Mouse (Mus musculus) thymus, postnatal 14 days (tissue): ENCODE measurements around the gene Dnmt3a.

Experiments
- DNase-seq: peaks from one replicate; pipeline ENCODE4 v3.0.0; 2021

Dnmt3a gene

DNA sequence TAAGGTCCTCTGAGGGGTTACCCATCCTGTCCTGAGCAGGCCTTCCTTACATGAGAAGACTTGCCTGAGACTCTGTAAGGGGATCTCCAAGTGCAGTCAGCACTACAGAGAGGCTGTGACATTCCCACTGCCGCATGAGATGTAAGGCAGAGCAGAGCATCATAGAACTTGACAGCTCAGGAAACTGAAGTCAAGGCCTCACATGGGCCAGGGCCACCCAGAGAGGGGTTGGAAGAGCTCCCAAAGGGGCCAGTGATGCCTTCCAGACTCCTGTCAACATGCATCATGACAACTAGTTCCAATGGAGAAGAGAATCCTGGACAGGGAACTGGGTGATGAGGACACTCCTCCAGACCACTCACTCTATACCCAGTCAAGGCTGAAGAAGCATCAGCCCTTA, 18.3 kb upstream of the Dnmt3a start:
- DNase-seq = no peak

- no peak for DNase-seq
Observed at GRCm38 (mm10) chr12:3788421-3789051, 17.3 kb upstream of the Dnmt3a start.

DNA sequence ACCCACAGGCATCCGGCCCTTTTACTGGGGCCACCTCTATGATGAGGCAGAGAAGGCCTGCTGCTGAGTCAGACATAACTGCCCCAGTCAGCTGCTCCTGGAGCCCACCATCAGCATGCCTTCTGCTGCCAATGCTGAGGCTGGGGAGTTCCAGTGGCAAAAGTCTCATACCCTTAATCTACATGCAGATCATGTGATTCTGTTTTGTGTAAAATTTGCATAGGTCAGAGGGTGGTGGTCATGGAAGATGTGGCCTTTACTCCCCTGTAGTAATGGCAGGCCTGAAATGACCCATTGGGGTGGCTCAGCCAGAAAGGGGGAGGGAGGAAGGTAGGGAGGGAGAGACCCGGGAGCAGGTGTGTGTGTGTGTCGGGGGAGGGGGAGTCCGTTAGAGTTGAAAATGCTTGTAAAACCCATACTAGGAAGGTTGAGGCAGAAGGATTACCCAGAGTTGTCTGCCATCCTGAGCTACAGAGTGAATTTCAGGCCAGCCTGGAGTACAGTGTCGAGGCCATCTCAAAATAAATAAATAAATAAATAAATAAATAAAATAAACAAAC, 16.1 kb upstream of the Dnmt3a start:
- peak; percentile 55 for DNase-seq

- DNase-seq = no peak
Observed at GRCm38 (mm10) chr12:3791257-3791656, 14.6 kb upstream of the Dnmt3a start.

- peak; percentile 93 for DNase-seq
Observed at GRCm38 (mm10) chr12:3791732-3792131, 14.1 kb upstream of the Dnmt3a start.

GRCm38 (mm10) chr12:3792248-3792647, 13.6 kb upstream of the Dnmt3a start:
- no peak for DNase-seq

- DNase-seq = no peak
Observed at GRCm38 (mm10) chr12:3795569-3795968, 10.2 kb upstream of the Dnmt3a start.

DNA sequence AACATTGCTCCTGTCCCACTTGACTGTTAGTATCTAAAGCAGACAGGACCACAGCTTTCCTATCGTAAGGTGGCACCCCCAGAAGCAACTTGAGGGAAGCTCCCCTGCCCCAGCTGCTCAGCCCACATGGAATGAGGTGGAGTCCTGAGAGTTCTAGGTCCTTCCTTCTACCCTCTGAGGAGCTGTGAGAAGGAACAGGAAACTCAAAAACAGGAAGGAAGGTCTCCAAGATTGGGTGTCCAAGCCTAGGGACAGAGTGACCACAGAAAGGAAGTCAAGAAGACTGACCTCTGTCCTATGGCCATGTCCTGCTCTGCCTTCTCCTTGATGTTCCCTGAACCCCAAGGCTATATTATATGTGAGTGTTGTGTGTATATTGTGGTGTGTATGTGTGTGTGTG, 6.3 kb upstream of the Dnmt3a start:
- no peak for DNase-seq

DNA sequence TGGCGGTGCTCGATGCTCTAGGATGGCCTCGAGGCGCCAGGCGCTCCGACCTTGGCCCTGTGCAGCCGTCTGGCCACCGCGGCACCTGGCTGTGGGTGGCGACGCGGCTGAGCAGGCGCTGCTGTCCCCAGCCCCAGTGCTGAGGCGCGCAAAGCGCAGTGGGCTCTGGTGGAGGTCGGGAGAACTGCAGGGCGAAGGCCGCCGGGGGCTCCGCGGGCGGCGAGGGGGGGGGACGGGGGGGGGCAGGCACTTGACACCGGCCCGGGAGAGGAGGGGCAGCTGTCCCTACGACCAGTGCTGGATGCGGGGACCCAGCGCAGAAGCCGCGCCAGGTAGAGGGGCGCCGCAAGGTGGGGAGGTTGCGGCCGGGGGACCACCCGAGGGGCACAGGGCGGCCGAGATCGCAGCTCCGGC, 471 bp downstream of the Dnmt3a start:
- DNase-seq = peak; percentile 91

GRCm38 (mm10) chr12:3806703-3807547, 1.1 kb downstream of the Dnmt3a start:
- peak; percentile 83 for DNase-seq

DNA sequence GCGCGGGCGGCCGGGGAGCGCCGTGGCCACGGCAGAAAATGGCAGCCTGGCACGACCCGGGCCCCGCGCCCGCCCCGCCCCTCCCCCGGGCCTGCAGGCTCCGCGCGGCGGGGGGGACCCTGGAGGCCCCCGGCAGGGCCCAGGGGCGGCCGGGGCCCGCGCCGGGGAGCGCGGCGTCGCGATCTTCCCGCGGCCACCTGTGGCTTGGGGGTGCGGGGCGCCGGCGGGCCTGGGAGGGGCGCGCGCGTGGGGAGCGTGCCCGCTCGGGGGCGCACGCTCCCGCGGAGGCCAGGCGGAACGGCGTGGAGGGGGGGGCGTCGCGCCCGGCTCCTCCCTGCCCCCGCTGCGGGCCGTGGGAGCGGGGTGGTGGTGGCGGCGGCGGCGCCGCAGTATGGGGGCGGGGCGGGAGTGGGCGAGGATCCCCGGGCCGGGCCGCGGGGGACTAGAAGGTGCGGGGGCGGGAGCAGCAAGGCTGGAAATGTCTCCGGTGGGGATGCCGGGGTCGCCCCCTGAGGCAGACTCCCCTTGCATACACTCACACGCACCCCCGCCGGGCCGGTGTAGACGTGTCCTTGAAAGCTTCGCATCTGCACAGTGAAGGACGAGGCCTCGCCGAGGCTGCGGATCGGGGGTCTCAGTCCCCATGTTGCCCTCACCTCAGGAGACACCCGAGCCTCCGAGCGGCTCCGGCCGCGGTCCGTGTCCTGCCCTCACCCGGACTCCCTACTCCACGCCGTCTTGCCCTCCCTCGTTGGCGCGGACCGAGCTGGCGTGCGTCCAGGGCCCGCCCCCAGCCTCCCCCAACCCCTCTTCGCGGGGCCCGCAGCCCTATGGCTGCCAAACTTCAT, 2.0 kb downstream of the Dnmt3a start:
- peak; percentile 78 for DNase-seq

GRCm38 (mm10) chr12:3808396-3808981, 2.7 kb downstream of the Dnmt3a start:
- DNase-seq = no peak

GRCm38 (mm10) chr12:3809520-3810180, 3.8 kb downstream of the Dnmt3a start:
- no peak for DNase-seq

DNA sequence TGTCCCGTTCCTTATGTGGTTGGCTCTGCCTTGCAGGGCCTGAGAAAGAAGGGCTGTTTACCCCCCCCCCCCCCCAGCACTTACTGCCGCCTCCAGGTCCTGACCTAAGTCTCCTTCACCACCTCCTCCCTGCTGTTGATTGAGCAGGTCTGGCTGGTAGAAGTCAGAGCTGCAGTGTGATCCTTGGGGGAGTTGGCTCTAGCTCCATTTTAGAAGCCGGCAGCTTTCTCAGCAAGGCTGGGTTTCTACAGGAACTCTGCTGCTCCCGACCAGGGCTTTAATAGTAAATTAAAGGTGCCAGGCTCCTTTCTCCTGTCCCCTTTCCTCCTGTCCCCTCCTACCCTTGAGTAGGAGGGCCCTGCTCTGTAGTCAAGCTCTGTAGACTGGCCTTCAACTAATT, 4.6 kb downstream of the Dnmt3a start:
- DNase-seq = no peak

- no peak for DNase-seq
Observed at GRCm38 (mm10) chr12:3811596-3811995, 5.8 kb downstream of the Dnmt3a start.

DNA sequence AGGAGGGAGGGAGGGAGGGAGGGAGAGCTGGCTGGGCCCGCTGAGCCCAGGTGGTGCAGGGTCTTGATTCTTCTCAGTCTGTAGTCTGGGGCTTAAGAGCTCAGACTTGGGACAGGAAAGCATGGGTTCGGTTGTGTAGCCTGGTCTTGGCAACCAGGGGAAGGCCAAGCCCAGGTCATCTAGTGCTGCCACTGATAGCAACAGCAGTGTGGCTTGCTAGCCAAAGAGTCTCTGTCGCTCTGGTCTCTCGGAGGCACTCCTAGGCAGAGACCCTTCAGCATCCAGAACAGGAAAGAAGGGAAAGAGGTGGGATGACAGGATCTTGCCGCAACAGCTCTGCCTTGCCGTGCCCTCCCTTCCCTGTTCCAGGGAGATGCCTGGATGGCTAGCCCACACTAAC, 6.4 kb downstream of the Dnmt3a start:
- DNase-seq = no peak

DNA sequence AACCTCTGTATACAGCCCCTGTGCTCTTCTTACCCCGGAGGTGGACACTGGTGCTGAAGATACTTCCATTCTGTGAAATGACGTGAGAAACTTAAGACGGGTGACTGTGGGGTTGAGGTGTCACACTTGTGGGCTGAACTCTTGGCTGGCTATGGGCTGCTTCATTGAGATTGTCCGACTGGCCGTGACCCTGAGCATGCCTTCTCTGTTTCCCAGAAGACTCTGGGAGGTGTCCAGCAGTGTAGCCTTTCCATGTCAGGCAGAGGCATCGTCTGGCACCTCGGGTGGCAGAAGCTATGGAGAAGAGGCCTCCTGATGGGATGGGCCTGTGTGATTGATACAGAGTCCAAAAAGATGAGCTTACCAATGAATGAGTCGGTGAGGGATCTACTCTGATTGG, 7.3 kb downstream of the Dnmt3a start:
- DNase-seq = no peak

DNA sequence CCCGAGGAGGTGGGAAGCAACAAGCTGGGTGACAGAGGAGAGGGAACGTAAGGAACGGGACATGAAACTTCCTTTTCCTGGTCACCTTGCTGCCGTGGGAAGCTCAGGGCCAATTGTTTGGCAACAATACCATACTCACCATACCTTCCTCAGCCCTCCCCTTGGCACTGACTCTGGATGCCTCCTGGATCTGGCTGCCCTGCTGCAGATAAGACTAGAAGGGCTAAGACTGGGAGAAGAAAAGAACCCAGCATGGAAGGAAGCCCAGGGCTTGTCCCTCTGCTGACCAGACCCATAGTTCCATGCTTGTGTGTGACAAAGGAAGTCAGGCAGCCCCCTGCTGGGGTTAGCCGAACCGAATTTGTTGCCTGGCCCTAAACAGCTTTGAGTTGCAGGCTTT, 9.6 kb downstream of the Dnmt3a start:
- no peak for DNase-seq

DNA sequence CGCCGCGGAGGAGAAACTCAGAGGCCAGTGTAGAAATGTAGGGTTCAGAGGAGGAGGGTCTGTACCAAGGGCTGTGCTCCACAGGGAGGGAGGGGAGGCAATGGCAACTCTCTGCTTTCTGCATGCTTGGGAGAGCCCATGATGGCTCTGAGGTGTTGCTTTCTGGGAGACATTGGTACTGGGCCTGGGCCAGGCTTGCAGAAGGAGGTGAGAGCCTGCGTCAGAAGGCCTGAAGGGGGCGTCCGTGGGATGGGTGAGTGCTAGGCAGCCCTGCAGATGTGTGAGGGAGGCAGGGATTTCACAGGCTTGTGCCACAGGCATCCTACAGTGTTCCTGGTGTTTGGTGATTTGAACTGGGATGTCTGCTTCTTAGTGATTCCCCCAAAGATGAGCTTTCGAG, 11.2 kb downstream of the Dnmt3a start:
- DNase-seq = no peak

DNA sequence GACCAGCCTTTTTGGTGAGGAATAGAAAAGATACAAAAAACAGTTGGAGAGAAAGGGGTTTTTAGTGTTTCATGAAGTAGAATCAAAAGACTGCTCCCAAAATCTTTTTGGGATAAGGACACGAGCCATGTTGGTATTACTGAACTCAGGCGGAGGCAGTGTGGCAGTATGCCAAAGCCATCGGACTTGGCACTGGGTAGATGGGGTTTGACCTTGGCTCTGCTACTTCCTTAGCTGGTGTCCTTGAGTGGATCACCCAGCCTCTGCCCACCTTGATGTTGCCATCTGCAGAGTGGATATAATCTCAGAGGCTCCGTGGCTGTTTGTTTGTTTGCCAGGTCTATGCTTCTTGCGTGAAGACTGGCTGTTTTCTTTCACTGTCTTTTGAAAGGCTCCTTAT, 11.8 kb downstream of the Dnmt3a start:
- DNase-seq = no peak

DNA sequence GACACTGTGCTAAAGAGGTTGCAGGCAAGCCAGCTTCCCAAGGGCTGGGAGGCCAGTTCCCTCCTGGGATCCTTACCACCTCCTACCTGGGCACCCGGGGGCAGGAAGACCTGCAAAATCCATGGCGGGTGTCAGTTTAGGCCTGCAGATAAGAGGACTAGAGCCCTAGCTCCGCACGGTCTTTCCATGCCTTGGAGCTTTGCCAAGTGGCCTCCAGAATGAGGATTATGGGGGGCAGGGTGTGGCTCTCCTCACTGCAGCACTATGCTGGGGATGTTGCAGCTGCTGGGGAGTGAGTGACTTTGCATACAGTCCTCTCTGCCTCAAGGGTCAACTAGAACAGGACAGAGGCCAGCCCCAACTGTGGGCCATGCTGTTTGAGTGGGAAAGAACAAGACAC, 14.1 kb downstream of the Dnmt3a start:
- DNase-seq = no peak

DNA sequence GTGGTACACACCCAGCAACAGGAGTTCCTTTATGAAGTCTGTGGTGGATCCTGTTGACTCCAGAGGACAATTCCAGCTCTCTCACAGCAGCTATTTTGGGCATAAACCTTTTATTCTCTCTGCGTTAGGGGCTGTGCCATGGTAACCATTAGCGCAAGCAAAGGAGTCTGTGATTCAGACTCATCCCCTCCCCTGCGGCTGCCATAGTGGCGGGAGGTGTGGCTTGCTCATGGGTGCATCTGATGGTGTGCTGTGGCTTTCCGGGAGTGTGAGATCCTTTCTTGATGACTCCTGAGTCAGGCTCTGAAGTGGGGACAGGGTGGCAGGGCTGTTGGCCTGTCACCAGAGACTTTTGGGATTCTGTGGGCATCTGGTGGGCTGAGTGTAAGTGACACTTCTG, 17.6 kb downstream of the Dnmt3a start:
- DNase-seq = peak; percentile 35
